Mouse (Mus musculus) myocyte (in vitro differentiated cells): ENCODE measurements at regions not wholly inside any gene's neighbourhood (a gene's known extent, or its start where the extent isn't known, plus 50 kb on each side); places are given as distances from the start of the nearest gene placed in this dataset.

Source experiments
- H3K27me3 ChIP-seq: one replicate; pipeline ENCODE4 v1.6.1; 2011; ENCODE audit not compliant: control insufficient read depth, insufficient read depth, insufficient read length
- H3K36me3 ChIP-seq: one replicate; pipeline ENCODE4 v1.6.1; 2011; ENCODE audit not compliant: control insufficient read depth, insufficient read depth
- H3K4me2 ChIP-seq: one replicate; pipeline ENCODE4 v1.6.1; 2011; ENCODE audit warnings: low read depth, control low read depth
- H3K4me3 ChIP-seq: one replicate; pipeline ENCODE4 v1.5.1; 2011; ENCODE audit warnings: mild to moderate bottlenecking, control low read depth, moderate library complexity
- H3K79me2 ChIP-seq: one replicate; pipeline ENCODE4 v1.6.1; 2011; ENCODE audit not compliant: control insufficient read depth, insufficient read depth
- H3ac ChIP-seq: one replicate; pipeline ENCODE4 v1.6.1; 2011; ENCODE audit not compliant: control insufficient read depth, insufficient read length
- CEBPB ChIP-seq: IDR thresholded peaks from 2 replicates; pipeline ENCODE4 v1.6.1; 2011; ENCODE audit warnings: mild to moderate bottlenecking, moderate library complexity; ENCODE audit not compliant: poor library complexity, insufficient read depth, severe bottlenecking
- E2F4 ChIP-seq: IDR thresholded peaks from one replicate; pipeline ENCODE4 v1.6.1; 2011; ENCODE audit warnings: mild to moderate bottlenecking, control low read depth, moderate library complexity; ENCODE audit not compliant: insufficient read depth
- MAX ChIP-seq: IDR thresholded peaks from one replicate; pipeline ENCODE4 v1.6.1; 2011; ENCODE audit warnings: low read depth, mild to moderate bottlenecking, control low read depth
- MYOD1 ChIP-seq, 3 experiments: IDR thresholded peaks; one replicate each; pipeline ENCODE4 v1.6.1; 2011; ENCODE audit warnings: control low read depth in 2 of 3, low read depth in 2 of 3, mild to moderate bottlenecking in 2 of 3, moderate library complexity in 1 of 3; ENCODE audit not compliant: insufficient read length in 2 of 3, control insufficient read depth in 1 of 3
- MYOG ChIP-seq, 3 experiments: IDR thresholded peaks; one replicate each; pipeline ENCODE4 v1.6.1; 2011; ENCODE audit warnings: control low read depth in 2 of 3, low read depth in 2 of 3, mild to moderate bottlenecking in 2 of 3; ENCODE audit not compliant: insufficient read length in 2 of 3, control insufficient read depth in 1 of 3, insufficient read depth in 1 of 3
- POLR2A ChIP-seq: IDR thresholded peaks from one replicate; pipeline ENCODE4 v1.6.1; 2011; ENCODE audit warnings: low read depth, mild to moderate bottlenecking, control low read depth, moderate library complexity; ENCODE audit not compliant: insufficient read length
- POLR2AphosphoS2 ChIP-seq: IDR thresholded peaks from one replicate; pipeline ENCODE4 v1.6.1; 2011; ENCODE audit warnings: low read depth, control low read depth; ENCODE audit not compliant: insufficient read length
- REST ChIP-seq: IDR thresholded peaks from one replicate; pipeline ENCODE4 v1.6.1; 2011; ENCODE audit warnings: mild to moderate bottlenecking, control low read depth, moderate library complexity; ENCODE audit not compliant: insufficient read depth, insufficient read length
- SRF ChIP-seq: IDR thresholded peaks from one replicate; pipeline ENCODE4 v1.6.1; 2011; ENCODE audit warnings: low read depth; ENCODE audit not compliant: control insufficient read depth, insufficient read length
- TCF12 ChIP-seq: IDR thresholded peaks from one replicate; pipeline ENCODE4 v1.6.1; 2011; ENCODE audit warnings: mild to moderate bottlenecking, control low read depth; ENCODE audit not compliant: poor library complexity, insufficient read depth, severe bottlenecking
- TCF3 ChIP-seq: IDR thresholded peaks from one replicate; pipeline ENCODE4 v1.6.1; 2011; ENCODE audit warnings: low read depth, control low read depth; ENCODE audit not compliant: insufficient read length
- USF1 ChIP-seq: IDR thresholded peaks from one replicate; pipeline ENCODE4 v1.6.1; 2011; ENCODE audit warnings: low read depth, mild to moderate bottlenecking, control low read depth, moderate library complexity

GRCm38 (mm10) chr6:147765241-147765640 is 281.8 kb upstream of the Far2 start:
- H3K27me3 ChIP-seq, result no peaks in the 10 kb centered on the region
- no peak overlapping the region for H3ac ChIP-seq
- H3K36me3 ChIP-seq, result no peaks in the 10 kb centered on the region
- TF ChIP-seq SRF (no peak), REST (no peak), MYOD1 (IDR thresholded peaks at IDR 0.05; ENCODE audit: control insufficient read depth in 1 of 3, insufficient read length in 2 of 3, low read depth in 2 of 3) (no peak), POLR2AphosphoS2 (no peak), POLR2A (no peak), TCF12 (no peak)
- no peaks in the 10 kb centered on the region for H3K79me2 ChIP-seq
- no peak overlapping the region for H3K4me3 ChIP-seq
- H3K4me2 ChIP-seq, result no peak overlapping the region

- no peak for TF ChIP-seq SRF
- no peak for TF ChIP-seq MYOG (IDR thresholded peaks at IDR 0.05; ENCODE audit: control insufficient read depth in 1 of 3, insufficient read depth in 1 of 3, insufficient read length in 2 of 3, low read depth in 2 of 3)
- TF ChIP-seq TCF12, result no peak
- no peak for TF ChIP-seq E2F4
- Histone ChIP-seq H3ac (no peak overlapping the region), H3K27me3 (no peaks in the 10 kb centered on the region), H3K79me2 (no peaks in the 10 kb centered on the region), H3K4me3 (no peak overlapping the region), H3K4me2 (no peak overlapping the region), H3K36me3 (no peaks in the 10 kb centered on the region)
Observed at GRCm38 (mm10) chr6:147769180-147769579, 277.9 kb upstream of the Far2 start.

GRCm38 (mm10) chr6:147770034-147770433 is 277.0 kb upstream of the Far2 start:
- Histone ChIP-seq H3K36me3 (no peaks in the 10 kb centered on the region), H3ac (no peak overlapping the region), H3K79me2 (no peaks in the 10 kb centered on the region), H3K4me3 (no peak overlapping the region), H3K27me3 (no peaks in the 10 kb centered on the region), H3K4me2 (no peak overlapping the region)
- TF ChIP-seq POLR2A, result no peak
- no peak for TF ChIP-seq E2F4
- no peak for TF ChIP-seq MAX
- no peak for TF ChIP-seq SRF
- no peak for TF ChIP-seq REST
- TF ChIP-seq MYOD1 (IDR thresholded peaks at IDR 0.05; ENCODE audit: control insufficient read depth in 1 of 3, insufficient read length in 2 of 3, low read depth in 2 of 3), result no peak
- no peak for TF ChIP-seq CEBPB
- no peak for TF ChIP-seq POLR2AphosphoS2
- TF ChIP-seq TCF12, result no peak
- no peak for TF ChIP-seq USF1
- no peak for TF ChIP-seq TCF3
- no peak for TF ChIP-seq MYOG (IDR thresholded peaks at IDR 0.05; ENCODE audit: control insufficient read depth in 1 of 3, insufficient read depth in 1 of 3, insufficient read length in 2 of 3, low read depth in 2 of 3)

- no peaks in the 10 kb centered on the region for H3K27me3 ChIP-seq
- H3K79me2 ChIP-seq, result no peaks in the 10 kb centered on the region
- peak overlapping the region; percentile 60 for H3K4me2 ChIP-seq
- TF ChIP-seq CEBPB, result peak; percentile 38; the same call in 1 of the 2 replicates
- no peak for TF ChIP-seq E2F4
- no peak overlapping the region for H3K4me3 ChIP-seq
- H3K36me3 ChIP-seq, result no peaks in the 10 kb centered on the region
- H3ac ChIP-seq, result no peak overlapping the region
Observed at GRCm38 (mm10) chr6:147771411-147771810, 275.6 kb upstream of the Far2 start.

- no peak for TF ChIP-seq E2F4
- Histone ChIP-seq H3K4me2 (no peak overlapping the region), H3K79me2 (no peaks in the 10 kb centered on the region), H3K36me3 (no peaks in the 10 kb centered on the region), H3K4me3 (no peak overlapping the region), H3K27me3 (no peaks in the 10 kb centered on the region), H3ac (no peak overlapping the region)
Observed at GRCm38 (mm10) chr6:147773904-147774303, 273.2 kb upstream of the Far2 start.

GRCm38 (mm10) chr6:147774626-147775025 is 272.4 kb upstream of the Far2 start:
- TF ChIP-seq E2F4 (no peak), MYOD1 (IDR thresholded peaks at IDR 0.05; ENCODE audit: control insufficient read depth in 1 of 3, insufficient read length in 2 of 3, low read depth in 2 of 3) (peak in 1 of 3 experiments; percentile 49), POLR2A (no peak), MYOG (IDR thresholded peaks at IDR 0.05; ENCODE audit: control insufficient read depth in 1 of 3, insufficient read depth in 1 of 3, insufficient read length in 2 of 3, low read depth in 2 of 3) (peak in 1 of 3 experiments; percentile 41), SRF (no peak), REST (no peak)

More at GRCm38 (mm10) chr6:147774626-147775025, 272.4 kb upstream of the Far2 start:
- H3K79me2 ChIP-seq, result no peaks in the 10 kb centered on the region
- H3ac ChIP-seq, result no peak overlapping the region
- H3K36me3 ChIP-seq, result no peaks in the 10 kb centered on the region
- H3K4me2 ChIP-seq, result no peak overlapping the region
- H3K4me3 ChIP-seq, result no peak overlapping the region
- H3K27me3 ChIP-seq, result no peaks in the 10 kb centered on the region
